Comparison of ENCODE assay signal across 8 mouse cellular contexts in the genomic region with DNA sequence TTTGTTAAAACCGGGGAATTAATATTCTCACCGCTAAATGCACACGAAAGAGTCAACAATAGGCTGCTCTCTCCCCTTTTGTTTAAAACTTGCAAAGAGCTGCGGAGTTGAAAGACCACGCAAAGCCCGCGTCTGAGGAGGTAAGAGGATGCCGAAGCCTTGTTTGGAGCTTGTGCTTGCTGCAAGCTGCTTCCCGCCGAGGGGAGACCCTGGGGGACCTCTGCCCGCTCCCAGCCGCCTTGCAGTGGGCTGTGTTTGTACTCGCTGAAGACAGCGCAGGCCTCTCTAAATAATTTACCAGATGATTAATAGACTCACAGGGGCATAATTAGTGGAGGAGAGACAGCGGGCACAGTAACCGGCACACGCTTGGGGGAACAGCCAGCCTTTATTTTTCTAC. TPM values are rescaled to one million over a fixed set of nuclear protein-coding genes. Genes with fewer than 3 reads are reported as not detected.
A peak's percentile ranks its signal among the peaks of the same experiment; 100 is the strongest.
DNase-seq lines count a peak whose midpoint lies in the region; ATAC-seq and TF ChIP-seq lines count a peak whose summit lies in the region.

No protein-coding gene starts in this region.

- H3K36me3 ChIP-seq in lung, embryonic 14.5 days (ENCODE audit: insufficient read depth): no peaks in the 10 kb centered on the region
- no peaks in the 10 kb centered on the region for H3K36me3 ChIP-seq in limb, embryonic 14.5 days (ENCODE audit: control insufficient read depth, insufficient read depth, low read length)

- no peaks in the 10 kb centered on the region for H3K4me1 ChIP-seq in lung, embryonic 14.5 days (ENCODE audit: insufficient read depth)
- H3K4me1 ChIP-seq in embryonic fibroblast, embryonic 13.5 days (ENCODE audit: control insufficient read depth, insufficient read depth, low read length): no peaks in the 10 kb centered on the region
- peaks cover 28% of the 10 kb centered on the region for H3K4me1 ChIP-seq in limb, embryonic 14.5 days (ENCODE audit: control insufficient read depth, insufficient read depth, low read length)

- no peak for TF ChIP-seq POLR2A in embryonic fibroblast, embryonic 13.5 days (IDR thresholded peaks at IDR 0.05; ENCODE audit: low read depth, low read length)
- no peak for TF ChIP-seq POLR2A in limb, embryonic 14.5 days (IDR thresholded peaks at IDR 0.05; ENCODE audit: borderline replicate concordance, extremely low read depth, insufficient read depth, insufficient read length)

- no peak for TF ChIP-seq CTCF in lung, embryonic 14.5 days (IDR thresholded peaks at IDR 0.05; ENCODE audit: low read depth)
- no peak for TF ChIP-seq CTCF in embryonic fibroblast, embryonic 13.5 days (IDR thresholded peaks at IDR 0.05; ENCODE audit: borderline replicate concordance, insufficient read depth, low read length)

- peak overlapping the region; percentile 57 for H3K9ac ChIP-seq in lung, embryonic 14.5 days
- peak overlapping the region; percentile 49 for H3K9ac ChIP-seq in limb, embryonic 14.5 days (ENCODE audit: low read depth, low read length, severe bottlenecking)

- peak overlapping the region; percentile 36 for H3K4me3 ChIP-seq in lung, embryonic 14.5 days (ENCODE audit: low read depth, low read length)
- peak overlapping the region; percentile 28 for H3K4me3 ChIP-seq in embryonic fibroblast, embryonic 13.5 days (ENCODE audit: insufficient read depth, low read length)
- H3K4me3 ChIP-seq in limb, embryonic 14.5 days (replicated peaks; ENCODE audit: low read length): peak overlapping the region; percentile 38

- no peak overlapping the region for H3K27ac ChIP-seq in lung, embryonic 14.5 days (ENCODE audit: low read depth)
- no peak overlapping the region for H3K27ac ChIP-seq in embryonic fibroblast, embryonic 13.5 days (ENCODE audit: insufficient read depth, low read length)
- H3K27ac ChIP-seq in limb, embryonic 14.5 days (replicated peaks; ENCODE audit: low read depth, low read length): no peak overlapping the region

- H3K9me3 ChIP-seq in lung, embryonic 14.5 days (ENCODE audit: low read depth, low read length): no peaks in the 10 kb centered on the region
- no peaks in the 10 kb centered on the region for H3K9me3 ChIP-seq in limb, embryonic 14.5 days (ENCODE audit: control insufficient read depth, low read length)

- DNase-seq in lung, embryonic 14.5 days: peak; percentile 46
- no peak for DNase-seq in lung, postnatal 4 days
- no peak for DNase-seq in limb, embryonic 14.5 days (ENCODE audit: low spot score)
- peak; percentile 57 for DNase-seq in retina, postnatal 1 day
- DNase-seq in right cerebral cortex, postnatal 4 days: no peak
- no peak for DNase-seq in urinary bladder, postnatal 14 days (ENCODE audit: low spot score)

- 3% methylated on average over 17 of the region's 17 CpGs for whole genome bisulfite sequencing in lung, embryonic 14.5 days
- WGBS in limb, embryonic 14.5 days: under 1% methylated on average over 17 of the region's 17 CpGs

- peaks cover 10% of the 10 kb centered on the region for H3K27me3 ChIP-seq in lung, embryonic 14.5 days (ENCODE audit: insufficient read depth, low read length)
- no peaks in the 10 kb centered on the region; the same call in 1 of the 2 replicates for H3K27me3 ChIP-seq in limb, embryonic 14.5 days (ENCODE audit: control insufficient read depth, insufficient read depth, low read length)

- ATAC-seq in lung, embryonic 14.5 days (ENCODE audit: insufficient read depth): no peak
- ATAC-seq in limb, embryonic 14.5 days (ENCODE audit: low FRiP score, low read depth): no peak
- no peak for ATAC-seq in CD4-positive, CD25-positive, alpha-beta regulatory T cell, adult 4 months

- H3K4me2 ChIP-seq in lung, embryonic 14.5 days: peak overlapping the region; percentile 75
- peak overlapping the region; percentile 72 for H3K4me2 ChIP-seq in limb, embryonic 14.5 days (replicated peaks; ENCODE audit: low read depth, low read length, severe bottlenecking)

RNA-seq across cellular contexts. Expression of gene Ak8, which starts 51.2 kb away (rescaled TPM):
- polyA plus RNA-seq in lung, embryonic 14.5 days (2014; fragmentation: Nextera tagmentation; extraction: Ambion mirVana): 0.61 and 0.93 TPM in 2 replicates
- not detected in 2 replicates for polyA plus RNA-seq in embryonic fibroblast, embryonic 13.5 days (2011; ENCODE audit: insufficient read length, low read depth, missing spikeins)
- polyA plus RNA-seq in limb, embryonic 14.5 days (2012; rRNA removed): 0.22 and 0.49 TPM in 2 replicates
- polyA plus RNA-seq in limb, embryonic 14.5 days (2014; fragmentation: Nextera tagmentation; extraction: Ambion mirVana): 0.37 and 0.58 TPM in 2 replicates
- not detected for polyA plus RNA-seq in CD4-positive, CD25-positive, alpha-beta regulatory T cell, adult 4 months (2017; shearing (Covaris generic))

RNA-seq across cellular contexts. Expression of gene Spaca9, which starts 51.7 kb away (rescaled TPM):
- 1.8 and 2.5 TPM in 2 replicates for polyA plus RNA-seq in lung, embryonic 14.5 days (2014; fragmentation: Nextera tagmentation; extraction: Ambion mirVana)
- 2.0 TPM in 1 of 2 replicates, not detected in the other for polyA plus RNA-seq in embryonic fibroblast, embryonic 13.5 days (2011; ENCODE audit: insufficient read length, low read depth, missing spikeins)
- 1.6 TPM in 2 replicates for polyA plus RNA-seq in limb, embryonic 14.5 days (2012; rRNA removed)
- polyA plus RNA-seq in limb, embryonic 14.5 days (2014; fragmentation: Nextera tagmentation; extraction: Ambion mirVana): 1.4 and 2.1 TPM in 2 replicates
- polyA plus RNA-seq in CD4-positive, CD25-positive, alpha-beta regulatory T cell, adult 4 months (2017; shearing (Covaris generic)): not detected

Comparison
In these comparisons a context has a peak if more than half of its experiments do, and no peak if none do; other contexts are left out.
1. DNase-seq: peak in lung, embryonic 14.5 days (single experiment) and retina, postnatal 1 day (single experiment); none in lung, postnatal 4 days (0 of 2), limb, embryonic 14.5 days (single experiment), right cerebral cortex, postnatal 4 days (single experiment) and urinary bladder, postnatal 14 days (single experiment).
2. Peak in every context shown above with its lines, with median percentiles within 50 percentile points of each other: H3K4me3 ChIP-seq.